Mouse (Mus musculus) hindbrain, embryonic 16.5 days (tissue): Measurements from ENCODE around the gene Gpn2. TPM values are rescaled to one million over a fixed set of nuclear protein-coding genes. Genes with fewer than 3 reads are reported as not detected.
A peak's percentile ranks its signal among the peaks of the same experiment; 100 is the strongest.

Experiments
- ATAC-seq: fragments of 200-750 bp; cut with Nextera tagmentation; 2 replicates; pipeline ENCODE4 v1.8.0; 2017; ENCODE audit warnings: moderate TSS enrichment, moderate library complexity
- H3K27ac ChIP-seq: fragments of 300-500 bp; sonication (generic); 2 replicates; pipeline ENCODE4 v1.5.1; 2014; ENCODE audit warnings: low read depth, mild to moderate bottlenecking, control low read depth, low read length, moderate library complexity
- H3K27me3 ChIP-seq: fragments of 300-500 bp; sonication (generic); replicated peaks from 2 replicates; pipeline ENCODE4 v1.6.1; 2014; ENCODE audit warnings: low read length; ENCODE audit not compliant: control insufficient read depth, insufficient read depth
- H3K36me3 ChIP-seq: fragments of 300-500 bp; sonication (generic); 2 replicates; pipeline ENCODE4 v1.6.1; 2014; ENCODE audit warnings: mild to moderate bottlenecking, low read length, moderate library complexity, mixed read lengths; ENCODE audit not compliant: control insufficient read depth, insufficient read depth
- H3K4me1 ChIP-seq: fragments of 300-500 bp; sonication (generic); 2 replicates; pipeline ENCODE4 v1.6.1; 2014; ENCODE audit warnings: low read depth, low read length; ENCODE audit not compliant: control insufficient read depth, insufficient read depth
- H3K4me2 ChIP-seq: fragments of 300-500 bp; sonication (generic); 2 replicates; pipeline ENCODE4 v1.6.1; 2014; ENCODE audit warnings: mild to moderate bottlenecking, low read length, control low read depth, moderate library complexity
- H3K4me3 ChIP-seq: fragments of 300-500 bp; sonication (generic); 2 replicates; pipeline ENCODE4 v1.5.1; 2014; ENCODE audit warnings: mild to moderate bottlenecking, low read length, control low read depth, moderate library complexity
- H3K9ac ChIP-seq: fragments of 300-500 bp; sonication (generic); 2 replicates; pipeline ENCODE4 v1.6.1; 2014; ENCODE audit warnings: low read depth, mild to moderate bottlenecking, control low read depth, low read length, moderate library complexity
- H3K9me3 ChIP-seq: fragments of 300-500 bp; sonication (generic); 2 replicates; pipeline ENCODE4 v1.6.1; 2014; ENCODE audit warnings: mild to moderate bottlenecking, low read length, moderate library complexity; ENCODE audit not compliant: control insufficient read depth
- WGBS: fragments of 180-500 bp; shearing (Covaris S2); extraction: QIAGEN DNeasy Blood & Tissue Kit; methylation state at CpG from one replicate; pipeline ENCODE4 v1.1.7; 2014; 5-methylcytosine and 5-hydroxymethylcytosine counted together
- polyA plus RNA-seq: library from polyadenylated mRNA; unstranded; fragments of >200 nt; fragmentation: Nextera tagmentation; extraction: Ambion mirVana; gene quantifications from 2 replicates; pipeline ENCODE4 v1.2.1, GENCODE M21; 2015

Gpn2 gene
- 16.6 and 16.9 TPM in 2 replicates for polyA plus RNA-seq

DNA sequence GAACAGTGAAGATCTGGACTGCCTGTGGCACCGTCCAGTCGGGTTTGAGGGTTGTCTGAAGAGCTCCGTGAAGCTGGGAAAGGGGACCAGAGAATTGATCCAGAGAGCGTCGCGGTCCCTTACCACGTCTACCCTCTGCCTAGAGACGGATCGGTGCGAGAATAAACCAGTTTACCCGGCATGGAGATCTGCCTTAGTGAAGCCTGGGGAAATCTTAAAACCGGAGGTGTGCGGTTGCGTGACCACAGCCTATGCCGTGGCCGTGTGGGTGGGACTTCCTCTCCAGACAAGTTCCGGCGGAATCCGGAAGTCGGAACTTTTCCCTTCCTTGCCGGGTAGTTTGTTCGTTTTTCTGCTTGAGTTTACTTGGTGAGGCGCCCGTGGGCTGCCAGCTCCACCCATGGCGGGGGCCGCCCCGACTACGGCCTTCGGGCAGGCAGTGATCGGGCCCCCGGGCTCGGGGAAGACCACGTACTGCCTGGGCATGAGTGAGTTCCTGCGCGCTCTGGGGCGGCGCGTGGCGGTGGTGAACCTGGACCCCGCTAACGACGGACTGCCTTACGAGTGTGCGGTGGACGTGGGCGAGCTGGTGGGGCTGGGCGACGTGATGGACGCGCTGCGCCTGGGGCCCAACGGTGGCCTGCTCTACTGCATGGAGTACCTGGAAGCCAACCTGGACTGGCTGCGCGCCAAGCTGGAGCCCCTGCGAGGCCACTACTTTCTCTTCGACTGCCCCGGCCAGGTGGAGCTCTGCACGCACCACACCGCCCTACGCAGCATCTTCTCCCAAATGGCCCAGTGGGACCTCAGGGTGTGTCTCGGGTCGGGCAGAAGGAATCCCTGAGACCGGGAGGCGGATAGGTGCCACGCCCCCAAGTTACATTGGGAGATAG lies at the start of gene Gpn2:
Gene Gpn2, plus strand, starts transcription at position 304 of the 893 bp plus-strand sequence.
- peak within 1 kb of the TSS; percentile 91 for H3K9ac ChIP-seq
- H3K4me2 ChIP-seq, result peak within 1 kb of the TSS; percentile 100
- H3K27ac ChIP-seq, result peak within 1 kb of the TSS; percentile 85
- peaks cover 28% of the 10 kb centered on the region for H3K36me3 ChIP-seq
- H3K27me3 ChIP-seq, result no peaks in the 10 kb centered on the region
- 2% methylated on average over 65 of the region's 65 CpGs for WGBS
- peaks cover 12% of the 10 kb centered on the region for H3K4me1 ChIP-seq
- no peaks in the 10 kb centered on the region for H3K9me3 ChIP-seq
- peak within 1 kb of the TSS; percentile 85 for H3K4me3 ChIP-seq
- peak; percentile 92 for ATAC-seq

DNA sequence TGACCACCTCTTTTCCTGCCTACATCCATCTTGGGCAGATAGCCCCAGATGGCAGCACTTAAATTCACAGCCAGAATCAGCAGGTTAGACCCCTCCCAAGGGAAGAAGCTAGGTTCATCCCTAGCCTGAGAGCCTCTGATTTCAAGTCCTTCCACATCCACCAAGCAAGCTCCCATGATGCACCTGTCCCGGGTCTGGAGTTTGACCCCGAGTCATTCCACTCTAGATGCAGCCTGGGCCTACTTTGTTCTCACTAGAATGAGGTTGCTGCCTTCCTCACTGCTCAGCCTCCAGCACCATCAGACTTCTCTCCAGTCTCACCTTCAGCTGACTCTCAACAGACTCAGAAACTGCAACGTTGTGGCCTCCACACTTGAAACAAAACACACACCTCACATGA lies 48.1 kb upstream of the Gpn2 start:
- no peak overlapping the region for H3K27ac ChIP-seq
- no peaks in the 10 kb centered on the region for H3K9me3 ChIP-seq
- no peak overlapping the region for H3K4me2 ChIP-seq
- WGBS, result 87% methylated on average over 3 of the region's 3 CpGs
- H3K4me3 ChIP-seq, result no peak overlapping the region
- H3K4me1 ChIP-seq, result no peaks in the 10 kb centered on the region
- peaks cover 32% of the 10 kb centered on the region for H3K36me3 ChIP-seq
- no peaks in the 10 kb centered on the region for H3K27me3 ChIP-seq
- H3K9ac ChIP-seq, result no peak overlapping the region
- ATAC-seq, result no peak

GRCm38 (mm10) chr4:133536652-133537051 lies 47.5 kb upstream of the Gpn2 start:
- H3K27ac ChIP-seq, result no peak overlapping the region
- H3K4me2 ChIP-seq, result no peak overlapping the region
- no peaks in the 10 kb centered on the region for H3K27me3 ChIP-seq
- H3K36me3 ChIP-seq, result peaks cover 28% of the 10 kb centered on the region
- ATAC-seq, result no peak
- no peak overlapping the region for H3K4me3 ChIP-seq
- no peaks in the 10 kb centered on the region for H3K9me3 ChIP-seq
- H3K9ac ChIP-seq, result no peak overlapping the region
- 95% methylated on average over 5 of the region's 5 CpGs for WGBS
- H3K4me1 ChIP-seq, result no peaks in the 10 kb centered on the region

DNA sequence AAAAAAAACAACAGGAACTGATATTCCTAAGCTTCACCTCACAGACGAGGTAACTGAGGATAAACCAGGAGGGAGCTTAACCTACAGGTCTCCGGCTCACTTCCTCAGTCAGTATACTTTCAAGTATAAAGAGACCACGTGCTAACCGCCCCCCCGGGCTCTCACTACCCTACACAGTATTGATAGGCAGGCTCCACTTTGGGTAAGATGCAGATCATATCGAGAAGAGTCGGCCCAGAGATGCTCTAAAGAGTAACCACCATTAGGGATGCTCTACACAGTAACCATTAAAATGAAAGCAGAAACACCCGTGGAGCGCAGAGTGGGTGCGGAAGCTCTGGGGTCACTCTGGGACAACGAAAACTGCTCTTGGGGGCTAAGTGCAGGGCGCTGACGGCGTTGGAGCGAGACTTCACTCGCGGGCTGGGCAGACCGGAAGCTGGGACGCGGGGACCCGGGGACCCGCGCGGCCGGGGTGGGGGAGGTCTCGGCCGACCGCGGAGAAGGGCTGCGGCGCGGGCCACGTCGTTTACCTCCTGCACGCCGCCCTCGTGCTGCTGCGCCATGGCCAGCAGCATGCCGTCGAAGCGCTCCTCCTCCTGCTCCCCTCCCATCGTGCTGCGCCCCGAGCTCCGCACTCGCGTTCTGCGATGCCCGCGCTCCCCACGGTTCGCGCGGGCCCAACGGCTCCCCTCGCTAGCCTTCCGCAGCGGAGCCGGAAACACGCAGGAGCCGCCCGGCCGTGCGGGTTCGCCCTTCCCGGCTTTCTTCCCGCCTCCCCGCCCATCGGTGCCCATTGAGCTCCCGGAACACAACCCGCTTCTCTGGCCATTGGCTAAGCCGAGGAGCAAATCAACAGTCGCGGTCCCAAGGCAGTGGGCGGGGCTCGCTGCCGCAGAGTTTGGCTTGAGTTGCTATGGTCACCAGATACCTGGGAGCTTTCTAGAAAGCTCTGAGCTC lies 38.6 kb upstream of the Gpn2 start, which contains the start of gene Nudc:
Gene Nudc, minus strand, starts transcription at position 725 of the 960 bp plus-strand sequence.
- Histone ChIP-seq H3K36me3 (peaks cover under 1% of the 10 kb centered on the region; the same call in 1 of the 2 replicates), H3K27me3 (no peaks in the 10 kb centered on the region), H3K4me1 (peaks cover 13% of the 10 kb centered on the region), H3K9me3 (no peaks in the 10 kb centered on the region), H3K4me2 (peak within 1 kb of the TSS; percentile 87), H3K4me3 (peak within 1 kb of the TSS; percentile 80), H3K9ac (peak within 1 kb of the TSS; percentile 84), H3K27ac (peak within 1 kb of the TSS; percentile 78)
- under 1% methylated on average over 51 of the region's 77 CpGs for WGBS
- ATAC-seq, result peak; percentile 100

DNA sequence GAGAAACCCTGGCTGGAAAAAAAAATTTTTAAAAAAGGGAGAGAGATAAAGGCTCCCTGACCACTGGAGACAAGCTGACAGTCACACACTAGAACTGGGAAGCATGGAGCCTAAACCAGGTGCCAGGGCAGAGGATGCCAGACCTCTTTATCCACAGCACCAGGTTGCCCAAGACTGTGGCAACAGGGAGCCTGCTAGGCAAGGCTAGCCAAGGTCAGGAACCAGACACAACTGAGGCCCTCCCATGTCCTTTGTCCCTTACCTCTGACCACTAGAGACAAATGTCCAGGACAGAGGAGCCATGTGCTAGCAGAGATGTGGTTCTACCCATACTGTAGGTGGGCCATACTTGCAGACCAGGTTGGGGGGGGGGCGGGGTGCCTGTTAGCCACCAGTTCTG lies 32.1 kb upstream of the Gpn2 start:
- no peaks in the 10 kb centered on the region for H3K4me1 ChIP-seq
- no peak overlapping the region for H3K4me3 ChIP-seq
- H3K27ac ChIP-seq, result no peak overlapping the region
- no peaks in the 10 kb centered on the region; the same call in 1 of the 2 replicates for H3K27me3 ChIP-seq
- no peaks in the 10 kb centered on the region for H3K9me3 ChIP-seq
- no peak overlapping the region for H3K4me2 ChIP-seq
- no peak overlapping the region for H3K9ac ChIP-seq
- no peak for ATAC-seq
- H3K36me3 ChIP-seq, result no peaks in the 10 kb centered on the region
- 100% methylated on average over 1 of the region's 1 CpGs for WGBS

- Histone ChIP-seq H3K4me3 (no peak within 1 kb of the TSS), H3K27ac (no peak within 1 kb of the TSS), H3K9ac (no peak within 1 kb of the TSS), H3K9me3 (no peaks in the 10 kb centered on the region), H3K4me2 (no peak within 1 kb of the TSS), H3K27me3 (no peaks in the 10 kb centered on the region; the same call in 1 of the 2 replicates), H3K36me3 (no peaks in the 10 kb centered on the region), H3K4me1 (no peaks in the 10 kb centered on the region)
- 71% methylated on average over 10 of the region's 10 CpGs for WGBS
- ATAC-seq, result no peak
These were observed 31.3 kb upstream of the Gpn2 start, which contains the start of gene Nr0b2 for GRCm38 (mm10) chr4:133552768-133553447. TSS of gene Nr0b2 (plus strand) at chr4:133553376.

DNA sequence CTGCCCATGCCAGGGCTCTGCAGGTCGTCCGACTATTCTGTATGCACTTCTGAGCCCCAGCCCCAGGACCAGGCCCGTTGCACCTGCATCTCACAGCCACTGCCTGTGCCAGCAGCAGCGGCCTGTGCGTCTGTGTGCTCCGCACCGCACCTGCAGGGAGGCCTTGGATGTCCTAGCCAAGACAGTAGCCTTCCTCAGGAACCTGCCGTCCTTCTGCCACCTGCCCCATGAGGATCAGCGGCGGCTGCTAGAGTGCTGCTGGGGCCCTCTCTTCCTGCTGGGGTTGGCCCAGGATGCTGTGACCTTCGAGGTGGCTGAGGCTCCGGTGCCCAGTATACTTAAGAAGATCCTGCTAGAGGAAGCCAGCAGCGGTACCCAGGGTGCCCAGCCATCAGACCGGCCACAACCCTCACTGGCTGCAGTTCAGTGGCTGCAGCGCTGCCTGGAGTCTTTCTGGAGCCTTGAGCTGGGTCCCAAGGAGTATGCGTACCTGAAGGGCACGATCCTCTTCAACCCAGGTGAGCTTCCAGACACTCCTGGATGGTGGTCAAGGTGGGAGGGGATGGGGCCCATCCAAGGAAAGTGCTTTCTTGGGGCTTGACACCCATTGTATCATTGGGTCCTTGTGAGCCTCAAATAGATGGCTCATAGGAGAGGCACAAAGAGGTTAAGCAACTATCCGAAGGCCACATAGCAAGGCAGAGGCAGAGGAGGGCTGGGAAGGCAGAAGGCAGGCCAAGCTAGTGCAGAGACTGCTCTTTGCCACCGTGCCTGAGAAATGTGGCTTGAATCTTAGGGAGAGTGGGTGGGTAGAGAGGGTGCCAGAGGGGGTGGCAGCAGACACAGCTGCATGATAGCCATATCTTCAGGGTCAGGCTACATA lies 30.5 kb upstream of the Gpn2 start:
- no peaks in the 10 kb centered on the region for H3K9me3 ChIP-seq
- no peak for ATAC-seq
- H3K27me3 ChIP-seq, result no peaks in the 10 kb centered on the region; the same call in 1 of the 2 replicates
- H3K36me3 ChIP-seq, result no peaks in the 10 kb centered on the region
- no peak overlapping the region for H3K4me3 ChIP-seq
- no peak overlapping the region for H3K27ac ChIP-seq
- WGBS, result 76% methylated on average over 19 of the region's 19 CpGs
- no peak overlapping the region for H3K9ac ChIP-seq
- H3K4me2 ChIP-seq, result no peak overlapping the region
- no peaks in the 10 kb centered on the region for H3K4me1 ChIP-seq
